Mouse (Mus musculus) right cerebral cortex, postnatal 14 days (tissue): ENCODE data around the gene Pde7b.

ENCODE experiments used
- DNase-seq: peaks from one replicate; pipeline ENCODE4 v3.0.0; 2022

Gene Pde7b

DNA sequence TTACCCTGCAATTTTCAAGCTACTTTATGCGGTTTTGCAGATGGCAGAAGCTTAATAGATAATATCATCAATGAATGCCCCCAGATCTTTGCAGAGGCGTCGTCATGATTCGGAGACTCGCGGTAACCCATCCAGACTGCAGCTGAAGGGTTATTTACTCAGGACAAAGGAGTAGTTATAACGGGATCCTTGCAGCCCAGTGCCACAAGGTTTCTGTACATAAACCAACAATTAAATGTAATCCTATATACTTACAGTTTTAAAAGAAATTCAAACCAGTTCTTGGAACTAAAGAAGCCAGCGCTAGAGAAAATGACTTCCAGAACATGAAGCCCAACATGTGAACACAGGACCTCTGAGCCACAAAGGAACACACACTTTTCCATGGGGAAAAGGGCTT is 88.5 kb downstream of the Pde7b start:
- no peak for DNase-seq

DNA sequence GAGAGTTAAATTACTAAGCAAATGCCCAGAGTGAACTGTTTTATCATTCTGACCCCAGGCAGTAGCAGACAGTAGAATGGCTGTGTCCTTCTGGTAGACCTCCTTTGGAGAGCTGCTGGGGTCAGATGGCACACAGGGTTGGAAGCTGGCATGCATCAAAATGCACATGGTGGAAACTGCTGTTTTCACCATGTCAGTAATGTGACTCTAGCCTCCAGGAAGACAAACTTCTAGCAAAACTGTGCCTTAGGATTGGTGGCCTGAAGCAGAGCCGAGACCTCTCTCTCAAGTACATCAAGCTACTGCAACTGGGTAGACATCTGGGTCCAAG is 91.8 kb downstream of the Pde7b start:
- no peak for DNase-seq

DNA sequence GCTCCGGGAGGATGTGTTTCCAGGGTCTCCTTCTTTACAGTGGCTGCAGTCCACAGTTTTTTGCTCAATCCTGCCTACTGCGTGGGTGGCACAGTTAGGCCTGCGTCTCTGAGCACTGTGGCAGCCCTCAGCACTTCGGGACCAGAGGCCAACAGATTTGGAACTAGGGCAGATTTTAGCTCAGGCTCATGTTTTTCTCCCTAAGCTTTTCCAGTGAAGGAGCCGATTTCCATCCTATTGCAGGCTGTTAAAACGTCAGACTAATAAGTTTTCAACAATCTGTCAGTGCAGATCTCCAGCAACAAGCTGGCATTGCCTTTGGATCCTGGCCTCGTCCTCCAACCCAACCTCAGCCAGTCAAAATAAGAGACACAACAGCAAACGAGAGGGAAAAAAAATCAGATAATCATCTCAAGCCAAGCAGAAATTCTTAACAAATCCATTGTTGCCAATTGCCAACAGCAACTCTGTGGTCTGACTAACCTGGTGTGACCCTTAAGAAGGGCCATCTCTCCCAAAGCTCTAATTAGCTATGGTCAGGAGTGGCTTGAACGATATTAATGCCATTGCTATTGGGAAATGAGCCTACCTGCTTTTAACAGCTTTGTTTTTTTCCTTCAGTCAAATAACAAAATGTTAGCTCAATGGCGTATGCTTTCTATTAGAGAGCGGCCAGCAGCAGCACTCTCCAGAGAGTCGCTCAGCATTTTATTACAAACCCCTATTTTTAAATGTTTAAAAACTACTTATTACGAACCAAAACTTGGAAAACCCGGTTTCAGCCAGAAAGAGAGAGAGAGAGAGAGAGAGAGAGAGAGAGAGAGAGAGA is 92.4 kb downstream of the Pde7b start:
- DNase-seq: no peak

DNA sequence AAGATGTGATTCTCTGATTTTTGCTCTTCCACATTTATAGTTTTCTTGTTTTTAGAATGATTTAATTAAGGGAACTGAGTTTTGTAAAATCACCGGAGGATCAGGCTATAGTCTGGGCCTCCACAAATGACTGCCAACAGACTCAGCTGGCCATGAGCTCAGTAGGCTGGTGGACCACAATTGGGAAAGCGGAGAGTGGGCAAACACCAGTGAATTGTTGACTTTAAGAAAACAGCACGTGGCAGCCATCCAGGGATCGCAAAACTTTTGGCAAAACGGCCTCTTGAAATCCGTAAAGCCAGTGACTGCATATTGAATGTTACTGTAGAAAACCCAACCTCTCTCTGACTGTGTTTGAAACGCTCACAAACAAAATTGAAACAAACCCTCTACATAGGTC is 94.8 kb downstream of the Pde7b start:
- no peak for DNase-seq

DNA sequence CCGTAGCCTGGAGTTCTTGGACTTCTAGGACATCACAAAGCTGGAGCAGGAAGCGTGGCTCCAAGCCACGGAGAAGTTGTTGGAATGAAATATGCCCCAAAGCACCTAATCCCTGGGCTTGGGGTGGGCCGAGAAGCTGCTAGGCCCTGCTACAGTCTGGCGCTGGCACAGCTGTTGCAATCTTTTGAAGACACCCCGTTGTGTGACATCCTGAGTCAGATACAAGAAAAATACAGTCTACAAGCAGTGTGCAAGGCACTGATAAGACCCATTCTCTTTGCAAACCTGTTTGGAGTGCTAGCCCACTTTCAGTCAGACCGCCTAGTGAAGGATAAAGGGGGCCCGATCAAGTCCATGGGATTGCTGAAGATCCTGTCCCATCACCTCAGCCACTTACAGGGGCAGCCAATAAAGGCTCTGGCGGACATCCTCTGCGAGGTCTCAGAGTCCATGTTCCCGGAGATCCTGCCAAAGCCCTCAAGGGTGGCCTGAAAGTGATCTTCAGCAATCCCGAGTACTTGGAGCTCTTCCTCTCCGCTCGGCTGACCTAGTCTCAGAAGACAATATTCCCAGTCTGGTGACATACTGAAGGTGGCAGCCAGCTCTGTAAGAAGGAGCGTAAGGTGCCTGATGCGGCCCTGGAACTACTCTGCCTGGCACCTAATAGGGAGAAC is 99.0 kb downstream of the Pde7b start:
- DNase-seq: no peak

DNA sequence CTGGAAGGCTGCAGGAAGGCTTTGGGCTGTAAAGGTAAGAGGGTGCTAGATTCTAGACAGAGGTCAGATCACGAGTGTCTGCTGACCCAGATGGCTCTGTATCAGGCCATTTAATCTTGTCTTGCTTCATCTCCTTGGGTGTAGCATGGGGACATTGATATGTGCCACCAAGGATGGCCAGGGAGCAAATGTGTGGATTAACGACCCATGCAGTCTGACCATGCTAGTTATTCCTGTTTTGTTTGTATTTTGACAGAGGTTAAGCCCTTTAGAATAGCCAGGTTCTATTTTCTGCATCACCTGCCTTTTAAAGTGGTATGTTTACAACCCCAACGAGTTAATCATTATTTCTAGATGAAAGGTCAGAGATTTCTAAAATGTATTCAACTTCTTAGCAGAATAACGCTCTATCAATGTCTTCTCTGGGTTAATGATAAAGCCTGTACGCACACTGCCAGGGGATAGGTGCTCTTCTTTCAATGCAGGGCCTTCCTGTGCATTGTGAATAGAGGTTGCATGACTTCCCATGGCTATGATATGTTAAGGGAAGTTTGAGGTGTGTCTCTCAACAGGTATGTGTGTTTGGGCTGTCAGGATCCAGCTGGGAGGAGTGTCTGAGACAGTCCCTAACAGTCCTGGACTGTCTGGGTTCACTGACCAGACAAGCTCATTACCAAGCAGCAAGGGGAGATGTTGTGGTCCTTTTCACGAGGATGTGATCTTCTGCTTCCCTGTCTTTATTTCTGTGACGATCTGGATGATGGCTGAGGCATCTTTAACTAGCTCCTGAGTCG is 103.0 kb downstream of the Pde7b start:
- DNase-seq: no peak

DNA sequence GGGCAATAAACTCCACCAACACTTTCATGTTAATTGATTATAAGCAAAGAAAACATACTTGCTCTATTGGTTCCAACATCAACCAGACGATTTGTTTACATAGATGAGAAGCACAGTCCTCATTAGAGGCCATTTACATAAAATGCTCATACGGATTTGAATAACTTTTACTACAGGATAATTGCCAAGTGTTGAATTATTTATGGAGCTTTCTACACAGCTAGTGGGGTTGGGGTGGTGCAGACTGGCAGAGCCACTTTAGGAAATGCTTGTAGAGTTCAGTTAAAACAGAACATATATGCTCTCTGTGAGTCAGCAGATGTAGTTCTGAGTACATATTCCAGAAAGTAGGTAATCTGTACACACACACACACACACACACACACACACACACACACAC is 118.9 kb downstream of the Pde7b start:
- DNase-seq: no peak

DNA sequence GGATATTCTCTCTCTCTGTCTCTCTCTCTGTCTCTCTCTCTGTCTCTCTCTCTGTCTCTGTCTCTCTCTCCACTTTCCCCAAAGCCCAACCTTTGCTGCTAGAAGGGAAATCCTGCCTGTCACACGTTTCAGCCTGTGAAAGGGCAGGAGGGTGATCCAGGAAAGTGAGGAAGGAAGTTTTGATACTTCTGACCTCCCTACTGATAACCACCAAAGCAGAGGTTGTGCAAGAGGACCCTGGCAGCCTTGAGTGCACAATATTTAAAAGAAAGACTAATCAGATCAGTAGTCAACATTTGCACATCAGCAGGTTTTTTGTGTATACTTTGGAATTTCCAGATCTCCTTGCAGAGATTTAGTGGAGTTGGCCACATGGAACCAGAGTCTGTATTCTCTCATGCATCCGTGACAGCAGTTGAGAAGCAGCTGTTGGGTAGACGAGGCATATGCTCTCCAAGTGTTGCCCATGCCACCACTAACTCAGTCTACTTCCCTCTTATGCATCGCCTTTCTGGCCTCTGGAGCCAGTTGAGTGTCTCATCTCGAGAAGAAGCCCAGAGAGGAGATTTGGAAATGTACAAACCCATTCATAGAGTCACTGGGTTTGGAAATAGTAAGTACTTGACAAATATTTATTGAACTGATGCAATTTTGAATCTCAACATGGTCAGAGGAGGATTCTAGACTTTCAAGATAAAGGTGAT is 129.6 kb downstream of the Pde7b start:
- DNase-seq: no peak

DNA sequence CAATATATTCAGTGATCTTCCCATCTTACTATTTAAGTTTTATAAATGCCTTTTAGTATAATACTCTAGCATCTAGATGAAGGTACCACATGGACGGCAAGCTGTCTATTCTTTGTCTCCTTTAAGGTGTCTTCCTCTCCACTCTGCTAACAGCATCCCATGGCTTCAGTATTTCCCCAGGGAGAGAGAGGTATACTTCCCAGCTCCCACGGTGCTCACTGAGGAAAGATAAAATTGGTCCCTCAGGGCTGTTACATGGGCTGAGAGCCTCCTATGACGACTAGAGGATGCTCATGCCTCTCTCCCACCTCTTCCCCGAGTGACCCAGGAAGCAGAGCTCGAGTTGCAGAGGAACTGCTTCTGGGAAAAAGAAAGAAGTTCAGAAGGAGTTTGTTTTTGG is 130.9 kb downstream of the Pde7b start:
- no peak for DNase-seq

DNA sequence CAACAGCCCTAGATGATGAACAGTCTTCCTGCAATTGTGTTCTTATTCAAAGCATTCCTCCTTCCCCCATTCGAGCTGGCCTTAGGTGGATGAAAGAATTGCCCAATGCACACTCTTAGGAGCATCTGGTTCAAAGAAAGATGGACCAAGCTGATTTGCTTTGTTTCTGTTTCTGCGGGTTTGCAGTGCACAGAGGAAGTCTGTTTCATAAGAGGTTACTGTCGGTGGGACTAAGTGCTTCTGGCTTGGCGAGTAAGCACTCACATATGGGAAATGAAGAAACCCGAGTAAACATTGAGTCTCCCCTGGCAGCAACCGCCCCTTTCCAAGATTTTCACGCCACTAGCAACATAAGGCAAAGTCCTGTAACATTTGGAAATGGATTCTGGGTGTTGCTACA is 134.8 kb downstream of the Pde7b start:
- DNase-seq: no peak

DNA sequence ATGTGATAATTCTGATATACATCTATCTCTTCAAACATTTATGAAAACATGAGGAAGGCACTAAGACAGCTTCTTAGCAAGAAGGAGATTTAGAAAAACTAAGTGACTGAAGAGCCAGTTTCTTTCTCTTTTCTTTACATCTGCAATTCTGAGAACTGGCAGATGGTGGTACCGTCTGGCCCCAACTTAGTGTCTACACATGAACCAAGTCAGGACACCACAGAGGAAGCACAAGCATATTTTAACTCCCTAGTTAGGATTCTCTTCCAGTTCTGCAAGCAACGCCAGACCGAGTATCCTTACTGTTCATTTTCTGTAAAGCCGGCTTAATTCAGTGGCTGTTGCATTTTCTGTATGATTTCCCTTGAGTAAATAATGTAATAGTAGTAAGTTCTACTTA is 138.9 kb downstream of the Pde7b start:
- no peak for DNase-seq

DNA sequence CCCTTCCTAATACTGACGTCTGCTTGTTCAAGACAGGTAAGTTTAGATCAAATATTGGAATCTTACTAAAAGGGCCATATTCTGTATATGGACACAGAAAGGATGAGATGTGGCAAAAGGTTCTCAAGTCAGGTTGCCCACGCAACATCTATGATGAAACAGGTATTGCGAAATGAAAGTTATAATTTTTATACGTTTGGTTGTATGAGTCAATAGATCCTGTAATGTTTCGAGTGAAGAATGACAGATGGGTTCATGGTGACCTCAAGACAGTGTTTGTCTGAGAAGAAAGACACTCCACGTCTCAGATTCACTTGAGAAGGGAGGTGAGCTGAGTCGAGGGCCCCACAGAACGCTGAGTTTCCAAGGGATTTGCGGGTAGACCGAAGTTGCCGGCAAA is 149.9 kb downstream of the Pde7b start:
- DNase-seq: no peak

DNA sequence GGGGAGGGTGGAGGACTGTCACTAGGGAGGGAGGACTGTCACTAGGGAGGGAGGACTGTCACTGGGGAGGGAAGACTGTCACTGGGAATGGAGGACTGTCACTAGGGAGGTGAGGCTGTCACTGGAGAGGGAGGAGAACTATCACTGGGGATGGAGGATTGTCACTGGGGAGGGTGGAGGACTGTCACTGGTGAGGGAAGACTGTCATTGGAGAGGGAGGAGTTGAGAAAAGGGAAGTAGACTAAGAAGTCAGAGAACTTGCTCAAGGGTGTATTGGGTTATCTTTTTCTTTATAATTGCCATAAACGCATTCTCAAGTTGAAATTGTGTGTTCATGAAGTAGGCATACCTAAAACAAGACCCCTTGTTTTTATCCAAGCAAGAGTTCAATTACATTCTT is 150.5 kb downstream of the Pde7b start:
- no peak for DNase-seq

DNA sequence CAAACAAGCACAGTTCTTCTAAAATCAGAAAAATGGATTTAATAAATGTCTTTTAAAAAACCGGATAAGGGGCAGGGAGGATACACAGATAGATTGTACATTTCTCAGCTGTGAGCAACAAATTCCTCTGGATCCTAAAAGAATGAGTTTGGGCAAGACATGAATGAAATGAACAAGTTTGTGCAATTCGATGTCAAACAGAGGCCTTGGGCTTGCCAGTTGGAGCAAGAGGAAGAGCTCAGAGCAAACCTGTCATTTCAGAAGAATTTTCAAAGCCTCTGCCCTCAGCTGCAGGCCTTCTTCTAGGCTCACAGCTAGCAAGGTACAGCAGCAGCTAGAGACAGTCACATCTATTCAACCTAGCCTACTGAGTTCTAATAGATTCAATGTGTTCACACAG is 153.4 kb downstream of the Pde7b start:
- no peak for DNase-seq

DNA sequence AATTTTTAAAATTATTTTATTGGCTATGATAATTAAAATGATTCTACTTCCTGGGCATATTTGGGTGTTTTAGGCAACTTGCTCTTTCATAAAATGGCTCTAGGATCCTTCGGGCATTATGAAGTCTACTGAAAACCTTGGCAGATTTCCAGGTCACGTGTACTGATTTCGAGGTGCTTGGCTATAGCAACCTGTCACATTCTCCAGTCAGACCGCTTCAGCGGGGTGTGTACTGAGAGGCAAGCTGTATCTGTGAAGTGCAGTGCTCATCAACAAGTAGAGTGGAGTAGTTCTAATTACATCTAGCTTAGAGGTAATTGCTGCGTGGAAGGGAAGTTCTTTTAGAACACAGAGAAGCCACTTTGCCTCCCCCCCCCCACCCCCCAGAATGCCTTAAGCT is 156.2 kb downstream of the Pde7b start:
- DNase-seq: no peak

DNA sequence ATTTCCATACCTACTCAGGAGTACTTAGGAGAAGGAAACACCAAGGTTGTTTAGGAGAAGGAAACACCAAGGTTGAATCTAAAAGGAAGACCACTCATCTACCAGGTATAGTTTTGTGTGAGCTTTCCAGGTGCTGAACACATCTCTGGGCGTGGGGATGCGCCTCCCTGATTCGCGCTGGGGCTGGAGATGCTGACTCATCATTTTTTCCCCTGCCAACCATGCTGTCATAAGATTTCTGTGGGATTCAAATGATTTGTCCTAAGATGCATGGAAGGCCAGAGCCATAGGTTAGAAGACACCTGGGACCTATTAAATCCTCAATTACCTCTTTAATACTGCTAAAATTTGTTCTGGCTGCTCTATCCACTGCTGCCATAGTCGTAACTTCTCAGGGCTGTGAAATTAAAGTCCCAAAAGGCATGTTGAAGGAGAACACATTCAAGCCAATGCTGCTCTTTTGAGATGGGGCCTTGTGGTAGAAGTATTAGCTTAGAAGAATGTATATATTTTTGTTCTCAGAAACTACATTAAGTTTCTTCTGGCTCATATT is 157.1 kb downstream of the Pde7b start:
- no peak for DNase-seq

DNA sequence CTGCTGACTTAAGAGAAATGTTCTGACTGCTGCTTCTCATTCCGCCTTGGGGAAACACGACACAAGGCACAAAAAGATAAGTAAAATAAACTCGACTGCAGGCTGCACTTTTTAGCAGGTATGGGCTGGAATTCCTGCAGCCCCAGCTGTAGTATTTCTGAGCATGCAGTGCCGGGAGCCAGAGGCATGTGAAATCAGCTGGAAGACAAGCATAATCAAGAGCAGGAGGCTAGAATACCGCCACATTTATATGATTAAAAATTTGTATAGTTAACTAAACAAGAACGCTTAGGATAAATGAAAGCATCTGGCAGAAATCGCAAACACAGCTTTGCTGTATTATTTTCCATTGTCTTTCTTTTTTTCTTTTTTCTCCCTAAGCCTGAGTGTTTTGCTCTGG is 168.4 kb downstream of the Pde7b start:
- no peak for DNase-seq

DNA sequence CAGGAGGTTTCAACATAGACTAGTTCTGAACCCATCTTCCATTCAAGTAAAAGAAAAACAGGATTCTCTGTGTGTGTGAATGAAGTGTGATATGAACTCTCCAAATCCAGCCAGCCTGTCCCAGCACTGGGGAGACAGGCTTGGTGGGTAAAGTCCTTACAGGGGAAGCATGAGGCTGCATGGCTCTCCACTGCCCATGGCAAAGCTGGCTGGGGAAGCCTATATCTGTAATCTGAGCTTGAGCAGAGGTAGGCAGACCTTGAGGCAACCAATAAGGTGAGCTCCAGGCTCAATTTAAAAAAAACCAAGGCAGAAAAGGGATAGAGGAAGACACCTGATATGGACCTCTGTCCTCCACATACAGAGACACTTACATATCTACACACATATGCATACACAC is 173.5 kb downstream of the Pde7b start:
- no peak for DNase-seq

DNA sequence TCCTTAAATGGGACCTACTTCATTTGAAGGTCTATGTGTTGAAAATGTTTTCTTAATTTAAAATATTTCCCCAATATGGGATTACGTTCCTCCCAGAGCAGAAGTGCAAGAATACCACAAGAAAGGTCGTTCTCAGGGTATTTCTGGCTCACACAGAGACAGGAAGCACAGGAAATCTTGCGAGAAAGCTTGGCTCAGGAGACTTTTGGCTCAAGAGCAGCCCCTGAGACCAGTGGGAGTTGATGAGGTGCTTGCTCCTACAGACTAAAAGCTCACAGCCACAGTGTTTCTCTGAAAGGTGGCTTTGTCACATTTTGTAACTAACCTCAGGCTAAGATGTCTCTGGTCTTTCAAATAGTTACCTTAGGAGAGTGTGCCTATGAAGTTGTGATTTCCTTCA is 174.1 kb downstream of the Pde7b start:
- DNase-seq: no peak

DNA sequence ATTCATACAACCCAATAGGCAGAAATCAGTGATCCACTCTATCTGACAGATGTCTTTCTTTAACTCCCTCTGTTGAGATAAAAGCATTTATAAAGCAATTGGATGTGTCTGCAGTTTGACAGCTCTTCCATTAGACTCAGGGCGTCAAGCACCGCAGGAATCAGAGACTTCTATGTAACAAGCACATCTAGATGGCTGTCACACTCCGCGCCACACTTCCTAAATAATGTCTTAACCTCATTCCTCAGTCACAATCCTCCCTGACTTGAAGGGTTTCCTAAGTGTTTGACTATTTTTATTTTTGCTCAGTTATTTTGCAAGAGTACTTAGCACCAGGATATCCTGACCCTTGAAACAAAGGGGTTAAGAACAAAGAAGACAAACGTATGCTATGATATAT is 174.7 kb downstream of the Pde7b start:
- DNase-seq: no peak

DNA sequence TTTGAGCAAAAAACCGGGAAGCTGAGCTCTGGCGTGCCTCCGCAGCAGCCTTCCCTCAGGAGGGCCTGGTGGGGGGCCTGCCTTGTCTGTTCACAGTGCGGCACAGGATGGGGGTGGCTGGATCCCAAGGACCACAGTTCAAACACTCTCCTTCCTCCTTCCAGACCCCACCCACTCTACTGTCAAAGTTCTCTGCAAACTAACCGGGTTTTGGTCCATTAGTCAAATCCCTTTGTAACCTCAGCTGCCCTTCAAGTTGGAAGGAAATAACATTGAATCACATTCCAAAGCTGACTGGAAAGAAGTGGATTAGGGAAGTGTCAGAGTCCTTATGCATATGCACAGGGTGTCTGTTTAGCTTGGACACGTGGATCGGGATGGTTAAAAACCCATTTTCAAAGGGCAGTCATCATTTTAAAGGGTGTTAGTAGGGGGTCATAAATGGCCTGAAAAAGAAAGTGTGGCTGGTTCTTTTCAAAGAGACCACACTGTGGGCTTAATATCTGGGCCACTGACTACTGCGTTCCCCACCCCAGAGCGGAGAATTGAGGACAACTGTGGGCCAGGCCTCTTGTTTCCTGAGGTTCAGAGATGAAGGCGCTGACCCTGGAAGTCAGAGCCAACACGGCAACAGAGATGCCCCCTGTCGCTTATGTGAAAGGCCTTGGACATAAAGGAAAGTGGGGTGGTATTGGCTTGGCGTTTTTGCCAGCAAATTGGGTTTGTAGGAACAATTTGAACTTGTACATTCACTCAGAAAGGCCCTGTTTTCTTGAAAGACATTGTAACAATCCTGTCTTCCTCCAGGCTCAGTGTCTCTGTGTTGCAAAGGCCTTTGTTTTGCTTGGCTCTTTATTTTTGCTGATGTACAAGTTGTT is 175.8 kb downstream of the Pde7b start:
- no peak for DNase-seq

DNA sequence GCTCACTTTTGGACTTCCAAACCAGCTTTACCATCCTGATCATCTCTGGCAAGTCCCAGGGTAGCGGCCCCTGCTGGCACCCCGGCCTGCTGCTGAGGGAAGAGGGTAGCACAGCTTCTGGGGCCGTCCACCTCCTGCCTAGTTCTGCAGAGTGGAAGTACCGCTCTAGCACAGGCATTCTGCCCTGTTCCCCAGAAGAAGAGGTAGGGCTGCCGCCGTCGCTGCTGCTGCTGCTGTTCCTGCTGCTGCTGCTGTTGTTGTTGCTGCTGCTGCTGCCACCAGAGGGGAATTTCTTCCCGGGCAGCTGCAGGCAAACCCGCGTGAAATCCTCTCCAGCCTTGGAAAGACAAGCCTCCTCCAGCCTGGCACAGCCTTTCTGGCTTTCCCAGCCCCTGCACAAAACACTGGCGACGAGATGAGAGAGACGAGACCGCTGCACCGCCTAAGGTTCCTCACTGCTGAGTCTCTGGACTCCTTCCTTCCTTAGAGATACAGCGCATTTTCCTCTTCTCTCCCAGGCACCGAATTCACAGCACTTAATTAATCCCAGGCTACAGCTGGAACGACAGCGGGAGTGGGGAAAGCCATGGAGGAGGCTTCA is 176.8 kb downstream of the Pde7b start:
- peak; percentile 44 for DNase-seq
